Mouse (Mus musculus) ovary, postnatal 10 days (tissue): ENCODE data around the gene Parp16.

Experiments
- DNase-seq: peaks from one replicate; pipeline ENCODE4 v3.0.0; 2022; ENCODE audit warnings: low spot score

Parp16 gene

GRCm38 (mm10) chr9:65195053-65195452 lies at the start of gene Parp16:
TSS of gene Parp16 (plus strand) at chr9:65195353.
- DNase-seq, result no peak

- no peak for DNase-seq
Observed at GRCm38 (mm10) chr9:65146001-65146400, 49.2 kb upstream of the Parp16 start.

- DNase-seq, result no peak
Observed at GRCm38 (mm10) chr9:65148507-65148906, 46.6 kb upstream of the Parp16 start.

- DNase-seq, result no peak
Observed at GRCm38 (mm10) chr9:65152711-65153330, 42.3 kb upstream of the Parp16 start.

GRCm38 (mm10) chr9:65153331-65153711 lies 41.8 kb upstream of the Parp16 start:
- DNase-seq, result no peak

GRCm38 (mm10) chr9:65154692-65155455 lies 40.3 kb upstream of the Parp16 start:
- no peak for DNase-seq

GRCm38 (mm10) chr9:65156604-65157003 lies 38.5 kb upstream of the Parp16 start:
- no peak for DNase-seq

GRCm38 (mm10) chr9:65157631-65158030 lies 37.5 kb upstream of the Parp16 start:
- DNase-seq, result no peak

GRCm38 (mm10) chr9:65161188-65161587 lies 34.0 kb upstream of the Parp16 start:
- DNase-seq, result no peak

- DNase-seq, result no peak
Observed at GRCm38 (mm10) chr9:65161881-65162280, 33.3 kb upstream of the Parp16 start.

GRCm38 (mm10) chr9:65162711-65163639 lies 32.2 kb upstream of the Parp16 start:
- no peak for DNase-seq

GRCm38 (mm10) chr9:65164870-65165269 lies 30.3 kb upstream of the Parp16 start:
- no peak for DNase-seq

GRCm38 (mm10) chr9:65166386-65166785 lies 28.8 kb upstream of the Parp16 start:
- DNase-seq, result no peak

- DNase-seq, result no peak
Observed at GRCm38 (mm10) chr9:65168534-65168933, 26.6 kb upstream of the Parp16 start.

- no peak for DNase-seq
Observed at GRCm38 (mm10) chr9:65168952-65169351, 26.2 kb upstream of the Parp16 start.

GRCm38 (mm10) chr9:65172654-65173053 lies 22.5 kb upstream of the Parp16 start:
- no peak for DNase-seq

- DNase-seq, result no peak
Observed at GRCm38 (mm10) chr9:65175234-65175938, 19.8 kb upstream of the Parp16 start.

GRCm38 (mm10) chr9:65175939-65176871 lies 18.9 kb upstream of the Parp16 start:
- no peak for DNase-seq

GRCm38 (mm10) chr9:65177497-65177896 lies 17.7 kb upstream of the Parp16 start:
- DNase-seq, result no peak

GRCm38 (mm10) chr9:65177912-65178311 lies 17.2 kb upstream of the Parp16 start:
- DNase-seq, result no peak
